Mouse (Mus musculus) kidney, adult 2 months (tissue): Measurements from ENCODE around the gene Panx3.

Source experiments
- CTCF ChIP-seq: fragments of 200-500 bp; conservative IDR thresholded peaks from 2 replicates; pipeline ENCODE4 v1.5.1; 2011; ENCODE audit warnings: low read depth, mild to moderate bottlenecking, control low read depth, low read length, moderate library complexity, mixed read lengths; ENCODE audit not compliant: insufficient read depth, insufficient read length
- POLR2A ChIP-seq: fragments of 200-500 bp; IDR thresholded peaks from one replicate; pipeline ENCODE4 v1.6.1; 2011; ENCODE audit warnings: low read depth, low read length, control low read depth

DNA sequence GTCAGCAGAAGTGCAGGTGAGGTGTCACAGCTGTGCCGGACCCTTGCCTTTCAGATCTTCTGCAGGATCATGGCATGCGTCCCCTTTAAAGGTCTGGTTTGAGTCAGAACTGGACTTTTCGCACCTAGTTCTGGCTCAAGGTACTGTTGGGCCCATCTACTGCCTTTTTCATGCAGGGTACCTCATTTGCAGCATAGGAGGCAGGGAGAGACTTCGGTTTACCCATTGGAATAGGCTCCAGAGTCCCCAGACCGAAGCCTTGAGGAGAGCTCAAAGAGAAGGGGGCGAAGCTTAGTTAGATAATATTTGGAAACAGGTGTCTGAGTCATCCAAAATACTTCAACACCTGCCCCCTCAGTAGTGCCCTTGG, 55.1 kb downstream of the Panx3 start:
- no peak for TF ChIP-seq CTCF
- TF ChIP-seq POLR2A, result no peak
